ENCODE assay signal across 8 mouse cellular contexts in genomic region chr2:70127351-70128148, GRCm38 (mm10).
DNase-seq lines count a peak whose midpoint lies in the region; ATAC-seq and TF ChIP-seq lines count a peak whose summit lies in the region.

No protein-coding gene starts in this region.

- TF ChIP-seq POLR2A in thymus, adult 2 months (IDR thresholded peaks at IDR 0.05; ENCODE audit: control insufficient read depth, extremely low read depth, insufficient read depth, low read length, poor library complexity) = no peak

- no peaks in the 10 kb centered on the region for H3K9me3 ChIP-seq in midbrain, embryonic 10.5 days (replicated peaks)

- peaks cover 72% of the 10 kb centered on the region for H3K27me3 ChIP-seq in midbrain, embryonic 10.5 days (ENCODE audit: low read depth, poor library complexity, severe bottlenecking)
- no peaks in the 10 kb centered on the region for H3K27me3 ChIP-seq in thymus, adult 2 months (ENCODE audit: control insufficient read depth, insufficient read depth, low read length)

- no peak for DNase-seq in frontal cortex, postnatal 14 days (ENCODE audit: low spot score in 2 of 2)
- peak; percentile 8 for DNase-seq in thymus, postnatal 4 days
- no peak for DNase-seq in thymus, postnatal 14 days
- peak; percentile 20 for DNase-seq in midbrain, embryonic 10.5 days (ENCODE audit: low spot score)
- DNase-seq in cerebellum, postnatal 36 days = no peak
- no peak for DNase-seq in thymus, adult 2 months
- DNase-seq in cerebellum, adult 8-10 months = no peak

- no peaks in the 10 kb centered on the region for H3K36me3 ChIP-seq in midbrain, embryonic 10.5 days
- H3K36me3 ChIP-seq in thymus, adult 2 months (ENCODE audit: control insufficient read depth, insufficient read depth, low read length) = no peaks in the 10 kb centered on the region

- ATAC-seq in frontal cortex, adult (ENCODE audit: low TSS enrichment) = peak; percentile 58

- TF ChIP-seq CTCF in thymus, adult 2 months (IDR thresholded peaks at IDR 0.05; ENCODE audit: borderline replicate concordance, control insufficient read depth, extremely low read depth, insufficient read depth, low read length, poor library complexity) = no peak

- 8% methylated on average over 21 of the region's 21 CpGs for WGBS in midbrain, embryonic 10.5 days
- WGBS in thymus, adult 2 months = 16% methylated on average over 21 of the region's 21 CpGs

- no peak overlapping the region; the same call in 1 of the 2 replicates for H3K27ac ChIP-seq in midbrain, embryonic 10.5 days (replicated peaks)
- H3K27ac ChIP-seq in thymus, adult 2 months (ENCODE audit: control insufficient read depth, insufficient read depth, low read length) = no peak overlapping the region

- peaks cover 23% of the 10 kb centered on the region for H3K4me1 ChIP-seq in midbrain, embryonic 10.5 days
- H3K4me1 ChIP-seq in thymus, adult 2 months (replicated peaks; ENCODE audit: control insufficient read depth, insufficient read depth, low read length) = no peaks in the 10 kb centered on the region

- H3K4me3 ChIP-seq in midbrain, embryonic 10.5 days = peak overlapping the region; percentile 39
- no peak overlapping the region for H3K4me3 ChIP-seq in thymus, adult 2 months (ENCODE audit: control insufficient read depth, insufficient read depth, low read length)

Comparison
In these comparisons a context has a peak if more than half of its experiments do, and no peak if none do; other contexts are left out.
1. DNase-seq: peak in thymus, postnatal 4 days (single experiment) and midbrain, embryonic 10.5 days (single experiment); none in frontal cortex, postnatal 14 days (0 of 2), thymus, postnatal 14 days (single experiment), cerebellum, postnatal 36 days (0 of 2), thymus, adult 2 months (single experiment) and cerebellum, adult 8-10 months (single experiment).